Mouse (Mus musculus): ENCODE data around the gene Cenpe. TPM values are rescaled to one million over a fixed set of nuclear protein-coding genes. Genes with fewer than 3 reads are reported as not detected.

Cenpe gene
- polyA plus RNA-seq, 1 experiment = 7.3 TPM

GRCm38 (mm10) chr3:135307411-135308259 is 95.3 kb downstream of the Cenpe start, which contains the start of gene Slc9b2:
Gene Slc9b2, plus strand, starts transcription at chr3:135307700.
- no peak for TF ChIP-seq CTCF (IDR thresholded peaks at IDR 0.05; ENCODE audit: borderline replicate concordance, extremely low read depth, insufficient read depth, insufficient read length)
- no peak for TF ChIP-seq POLR2A (IDR thresholded peaks at IDR 0.05; ENCODE audit: borderline replicate concordance, extremely low read depth, insufficient read depth, insufficient read length, poor library complexity, severe bottlenecking)
- peak; percentile 61 for DNase-seq (ENCODE audit: low read depth)

DNA sequence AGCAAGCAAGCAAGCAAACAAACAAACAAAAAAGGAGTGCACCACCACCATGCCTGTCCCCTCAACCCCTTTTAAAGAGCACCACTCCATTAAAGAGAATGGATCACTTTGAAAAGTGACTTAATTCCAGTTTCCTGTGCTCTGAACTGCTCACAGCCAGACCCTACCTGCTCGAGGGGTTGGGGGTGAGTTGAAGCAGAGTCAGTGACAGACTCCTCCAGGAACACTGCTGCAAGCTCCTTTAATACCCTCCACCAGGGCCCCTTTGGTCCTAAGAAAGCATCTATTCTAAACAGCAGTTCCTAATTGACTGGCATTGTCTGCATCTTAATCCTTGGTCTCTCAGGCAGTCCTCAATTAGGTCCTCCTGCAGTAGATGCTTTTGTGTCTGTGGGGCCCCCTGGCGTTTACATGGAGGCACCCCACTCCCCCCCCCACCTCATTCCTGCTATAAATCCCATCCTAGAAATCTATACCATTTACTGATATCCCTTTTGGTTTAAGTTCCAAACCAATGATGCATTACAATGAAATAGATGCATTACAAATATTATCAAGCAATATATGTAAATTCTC is 100.7 kb downstream of the Cenpe start:
- DNase-seq (ENCODE audit: low read depth) = no peak

DNA sequence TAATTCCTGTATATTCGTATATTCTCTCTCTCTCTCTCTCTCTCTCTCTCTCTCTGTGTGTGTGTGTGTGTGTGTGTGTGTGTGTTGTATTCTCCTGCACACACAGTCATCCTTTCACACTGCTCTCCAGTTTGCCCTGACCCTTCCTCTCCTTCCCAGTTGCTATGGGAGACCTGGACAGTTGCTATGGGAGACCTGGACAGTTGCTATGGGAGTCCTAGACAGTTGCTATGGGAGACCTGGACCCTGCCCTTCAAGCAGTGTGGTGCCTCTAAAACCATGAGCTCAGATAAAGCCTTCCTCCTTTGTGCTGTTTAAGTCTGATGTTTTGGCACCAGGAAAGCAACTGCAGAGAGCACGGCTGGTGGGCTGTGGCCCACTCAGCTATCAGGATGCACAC is 101.4 kb downstream of the Cenpe start:
- TF ChIP-seq POLR2A (IDR thresholded peaks at IDR 0.05; ENCODE audit: borderline replicate concordance, extremely low read depth, insufficient read depth, insufficient read length, poor library complexity, severe bottlenecking) (no peak), CTCF (IDR thresholded peaks at IDR 0.05; ENCODE audit: borderline replicate concordance, extremely low read depth, insufficient read depth, insufficient read length) (no peak)
- peak; percentile 48 for DNase-seq (ENCODE audit: low read depth)

More for the DNA sequence above, 100.7 kb downstream of the Cenpe start:
- TF ChIP-seq POLR2A (IDR thresholded peaks at IDR 0.05; ENCODE audit: borderline replicate concordance, extremely low read depth, insufficient read depth, insufficient read length, poor library complexity, severe bottlenecking) (no peak), CTCF (IDR thresholded peaks at IDR 0.05; ENCODE audit: borderline replicate concordance, extremely low read depth, insufficient read depth, insufficient read length) (no peak)

DNA sequence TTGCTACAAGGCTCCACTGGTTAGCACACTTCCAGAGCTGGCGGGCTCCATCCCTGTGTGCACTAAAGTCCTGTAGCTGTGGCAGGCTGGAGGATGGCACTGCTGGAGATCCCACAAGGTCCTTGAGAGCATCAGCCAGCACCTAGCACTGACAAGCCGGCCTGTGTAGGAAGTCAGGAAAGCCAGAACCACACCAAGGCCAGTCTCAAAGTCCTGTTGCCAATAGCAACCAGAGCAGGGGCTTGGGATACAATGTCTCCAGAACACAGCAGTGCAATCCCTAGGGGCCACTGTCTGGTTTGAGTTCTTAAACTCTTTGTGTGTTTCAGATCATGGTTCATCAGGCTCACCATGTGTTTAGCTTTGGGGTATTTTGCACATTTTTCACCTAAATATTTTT is 102.5 kb downstream of the Cenpe start:
- TF ChIP-seq CTCF (IDR thresholded peaks at IDR 0.05; ENCODE audit: borderline replicate concordance, extremely low read depth, insufficient read depth, insufficient read length) = no peak
- TF ChIP-seq POLR2A (IDR thresholded peaks at IDR 0.05; ENCODE audit: borderline replicate concordance, extremely low read depth, insufficient read depth, insufficient read length, poor library complexity, severe bottlenecking) = no peak
- no peak for DNase-seq (ENCODE audit: low read depth)

DNA sequence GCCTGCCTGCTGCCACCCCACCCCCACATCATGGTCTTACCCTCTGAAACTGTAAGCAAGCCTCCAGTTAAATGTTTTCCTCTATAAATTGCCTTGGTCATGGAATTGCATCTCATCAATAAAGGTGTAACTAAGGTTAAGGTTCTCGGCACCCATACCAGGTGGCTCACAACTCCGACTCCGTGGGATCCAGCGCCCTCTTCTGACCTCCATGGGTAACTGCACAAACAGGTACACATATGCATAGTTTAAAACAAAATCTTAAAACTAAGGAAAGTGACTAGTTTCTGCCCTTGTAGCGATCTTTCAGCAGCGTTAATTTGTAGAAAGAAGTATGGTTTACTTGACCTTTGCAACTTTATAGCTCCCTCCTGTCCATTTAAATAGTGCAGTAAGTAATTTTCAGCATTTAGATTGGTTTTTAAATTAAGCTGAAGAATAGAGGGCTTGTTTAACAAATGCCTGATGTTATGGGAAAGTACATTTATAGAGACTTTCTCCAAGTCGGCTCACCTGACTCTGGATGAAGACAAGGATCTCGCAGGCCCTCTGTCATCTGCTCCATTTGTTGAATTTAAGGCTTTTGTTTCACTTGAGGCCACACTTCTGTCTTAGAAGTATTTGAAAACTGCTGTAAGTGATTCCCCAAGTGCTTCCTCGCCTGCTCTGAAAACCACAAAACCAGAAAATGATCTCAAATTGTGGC is 103.5 kb downstream of the Cenpe start:
- TF ChIP-seq POLR2A (IDR thresholded peaks at IDR 0.05; ENCODE audit: borderline replicate concordance, extremely low read depth, insufficient read depth, insufficient read length, poor library complexity, severe bottlenecking) = no peak
- TF ChIP-seq CTCF (IDR thresholded peaks at IDR 0.05; ENCODE audit: borderline replicate concordance, extremely low read depth, insufficient read depth, insufficient read length) = no peak
- no peak for DNase-seq (ENCODE audit: low read depth)

- TF ChIP-seq POLR2A (IDR thresholded peaks at IDR 0.05; ENCODE audit: borderline replicate concordance, extremely low read depth, insufficient read depth, insufficient read length, poor library complexity, severe bottlenecking) (no peak), CTCF (IDR thresholded peaks at IDR 0.05; ENCODE audit: borderline replicate concordance, extremely low read depth, insufficient read depth, insufficient read length) (no peak)
These were observed 106.0 kb downstream of the Cenpe start for GRCm38 (mm10) chr3:135318331-135318730.

More at GRCm38 (mm10) chr3:135318331-135318730, 106.0 kb downstream of the Cenpe start:
- DNase-seq (ENCODE audit: low read depth) = no peak

Other genes with a start within 250 kb of the Cenpe start
- gene Bdh2, start 68.7 kb downstream of the Cenpe start, polyA plus RNA-seq (2012; rRNA removed) = 2.0 and 2.4 TPM in 2 replicates
- gene Slc9b2, start 95.2 kb downstream of the Cenpe start, polyA plus RNA-seq (2012; rRNA removed) = 0.90 and 1.2 TPM in 2 replicates
- not detected in 2 replicates for gene Slc9b1, start 135.5 kb downstream of the Cenpe start, polyA plus RNA-seq (2012; rRNA removed)
- 48.5 and 48.9 TPM in 2 replicates for gene Cisd2, start 211.4 kb downstream of the Cenpe start, polyA plus RNA-seq (2012; rRNA removed)
- gene Ube2d3, start 225.6 kb downstream of the Cenpe start, polyA plus RNA-seq (2012; rRNA removed) = 299 and 350 TPM in 2 replicates

Data from brain, embryonic 14.5 days (tissue).